Mouse (Mus musculus) thymus, postnatal 4 days (tissue): ENCODE results near the gene Dhx34.

ENCODE experiments used
- DNase-seq: peaks from one replicate; pipeline ENCODE4 v3.0.0; 2021

The Dhx34 gene

GRCm38 (mm10) chr7:16158735-16159134 is 63.1 kb downstream of the Dhx34 start:
- DNase-seq = no peak

GRCm38 (mm10) chr7:16156105-16156714 is 65.6 kb downstream of the Dhx34 start:
- DNase-seq = no peak

GRCm38 (mm10) chr7:16155132-16155872 is 66.5 kb downstream of the Dhx34 start:
- no peak for DNase-seq

GRCm38 (mm10) chr7:16153522-16153921 is 68.3 kb downstream of the Dhx34 start:
- DNase-seq = peak; percentile 73

GRCm38 (mm10) chr7:16150191-16151145 is 71.4 kb downstream of the Dhx34 start:
- DNase-seq = no peak

GRCm38 (mm10) chr7:16149241-16149640 is 72.6 kb downstream of the Dhx34 start:
- DNase-seq = no peak

GRCm38 (mm10) chr7:16147643-16148042 is 74.2 kb downstream of the Dhx34 start:
- peak; percentile 88 for DNase-seq
